ENCODE assay signal across 12 mouse cellular contexts in the genomic region with DNA sequence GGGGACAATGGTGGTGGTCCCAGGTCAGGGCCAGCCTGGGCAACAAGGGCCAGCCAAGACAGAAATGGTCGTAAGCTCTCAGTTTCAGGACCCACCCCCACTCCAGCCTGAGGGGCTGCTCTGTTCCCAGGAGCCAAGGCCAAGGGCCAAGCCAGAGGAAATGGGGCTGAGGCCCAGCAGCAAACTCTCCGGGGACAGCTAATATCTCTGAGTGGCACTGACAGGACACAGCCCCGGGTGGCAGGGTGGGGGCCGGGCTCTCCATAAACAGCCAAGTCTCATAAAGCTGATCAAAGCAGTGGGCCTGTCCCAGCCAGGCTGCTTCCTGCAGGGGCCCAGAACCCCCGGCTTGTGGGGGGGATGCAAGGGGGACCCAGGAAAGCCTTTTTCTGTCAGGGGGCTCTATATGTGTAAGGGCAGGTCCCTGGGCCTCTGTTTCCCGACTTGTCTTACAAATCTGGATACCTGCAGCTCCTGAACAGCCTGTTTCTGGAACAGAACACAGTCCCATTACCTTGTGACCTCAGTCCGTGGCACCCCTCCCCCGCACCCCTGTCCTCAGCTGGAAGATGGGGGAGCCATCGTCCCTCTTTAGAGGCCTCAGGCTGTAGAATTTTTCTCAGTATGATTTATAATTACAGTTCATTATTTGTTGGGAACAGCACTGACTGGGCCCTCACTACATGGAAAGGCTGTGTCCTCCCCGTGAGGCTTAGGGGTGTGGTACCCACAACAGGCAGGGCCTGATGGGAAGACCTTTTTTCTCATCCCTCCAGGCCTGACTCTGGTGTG. TPM values are rescaled to one million over a fixed set of nuclear protein-coding genes. Genes with fewer than 3 reads are reported as not detected.
DNase-seq lines count a peak whose midpoint lies in the region; ATAC-seq and TF ChIP-seq lines count a peak whose summit lies in the region.
"Had no signal": no experiment of that assay in that cellular context is flagged by ENCODE, and none has a peak within 500 bp of the region (broad histone marks: within the 10 kb centered on the region; RNA-seq: fewer than 3 reads in every experiment).

No protein-coding gene starts in this region.

- H3K27me3 ChIP-seq in heart, postnatal 0 days (ENCODE audit: control insufficient read depth, insufficient read depth, low read length): no peaks in the 10 kb centered on the region
- H3K27me3 ChIP-seq in midbrain, embryonic 13.5 days: no peaks in the 10 kb centered on the region
- no peaks in the 10 kb centered on the region for H3K27me3 ChIP-seq in midbrain, embryonic 16.5 days (ENCODE audit: control insufficient read depth, insufficient read depth, low read depth, low read length)
- H3K27me3 ChIP-seq in limb, embryonic 13.5 days: no peaks in the 10 kb centered on the region
- H3K27me3 ChIP-seq in stomach, postnatal 0 days (ENCODE audit: control insufficient read depth, insufficient read depth, low read length): no peaks in the 10 kb centered on the region

- H3K9ac ChIP-seq in heart, postnatal 0 days (replicated peaks; ENCODE audit: low read depth, low read length): peak overlapping the region; percentile 29; the same call in 1 of the 2 replicates
- H3K9ac ChIP-seq in midbrain, embryonic 13.5 days (replicated peaks): no peak overlapping the region; the same call in 1 of the 2 replicates
- no peak overlapping the region for H3K9ac ChIP-seq in midbrain, embryonic 16.5 days (ENCODE audit: low read depth, low read length)
- H3K9ac ChIP-seq in limb, embryonic 13.5 days: no peak overlapping the region
- H3K9ac ChIP-seq in stomach, postnatal 0 days (ENCODE audit: low read length): no peak overlapping the region

- no peaks in the 10 kb centered on the region for H3K36me3 ChIP-seq in heart, postnatal 0 days (replicated peaks; ENCODE audit: control insufficient read depth, insufficient read depth, low read length)
- no peaks in the 10 kb centered on the region for H3K36me3 ChIP-seq in midbrain, embryonic 13.5 days
- H3K36me3 ChIP-seq in midbrain, embryonic 16.5 days (ENCODE audit: control insufficient read depth, insufficient read depth, low read length): no peaks in the 10 kb centered on the region
- H3K36me3 ChIP-seq in limb, embryonic 13.5 days: no peaks in the 10 kb centered on the region
- no peaks in the 10 kb centered on the region for H3K36me3 ChIP-seq in stomach, postnatal 0 days (ENCODE audit: control insufficient read depth, insufficient read depth, low read length)

- TF ChIP-seq CTCF in heart, postnatal 0 days (IDR thresholded peaks at IDR 0.05; ENCODE audit: low read depth): no peak
- no peak for TF ChIP-seq CTCF in stomach, postnatal 0 days (IDR thresholded peaks at IDR 0.05; ENCODE audit: low read depth)

- peaks cover 10% of the 10 kb centered on the region; the same call in 1 of the 2 replicates for H3K4me1 ChIP-seq in heart, postnatal 0 days (ENCODE audit: control insufficient read depth, insufficient read depth)
- H3K4me1 ChIP-seq in midbrain, embryonic 13.5 days (replicated peaks): peaks cover 10% of the 10 kb centered on the region
- no peaks in the 10 kb centered on the region; the same call in 1 of the 2 replicates for H3K4me1 ChIP-seq in midbrain, embryonic 16.5 days (ENCODE audit: control insufficient read depth, insufficient read depth, low read length)
- peaks cover 47% of the 10 kb centered on the region for H3K4me1 ChIP-seq in limb, embryonic 13.5 days
- H3K4me1 ChIP-seq in stomach, postnatal 0 days (replicated peaks; ENCODE audit: control insufficient read depth, insufficient read depth): no peaks in the 10 kb centered on the region

- WGBS in heart, postnatal 0 days: 26% methylated on average over 10 of the region's 10 CpGs
- 52% methylated on average over 10 of the region's 10 CpGs for WGBS in midbrain, embryonic 13.5 days
- WGBS in midbrain, embryonic 16.5 days: 47% methylated on average over 10 of the region's 10 CpGs
- 10% methylated on average over 10 of the region's 10 CpGs for WGBS in limb, embryonic 13.5 days
- 27% methylated on average over 10 of the region's 10 CpGs for WGBS in stomach, postnatal 0 days

- H3K4me3 ChIP-seq in heart, postnatal 0 days (ENCODE audit: low read depth, low read length): no peak overlapping the region
- H3K4me3 ChIP-seq in midbrain, embryonic 13.5 days (replicated peaks): no peak overlapping the region
- no peak overlapping the region for H3K4me3 ChIP-seq in midbrain, embryonic 16.5 days (ENCODE audit: low read depth, low read length)
- no peak overlapping the region for H3K4me3 ChIP-seq in limb, embryonic 13.5 days
- no peak overlapping the region for H3K4me3 ChIP-seq in stomach, postnatal 0 days (ENCODE audit: low read depth, low read length)

- 0 out of 2 replicates have a peak, but pooled peaks have one; percentile 36 for ATAC-seq in heart, postnatal 0 days (ENCODE audit: insufficient read depth, low read depth)
- ATAC-seq in midbrain, embryonic 13.5 days: 0 out of 2 replicates have a peak, but pooled peaks have one; percentile 27
- no peak for ATAC-seq in midbrain, embryonic 16.5 days
- 0 out of 2 replicates have a peak, but pooled peaks have one; percentile 22 for ATAC-seq in limb, embryonic 13.5 days (ENCODE audit: low FRiP score, low read depth)
- ATAC-seq in stomach, postnatal 0 days (ENCODE audit: low FRiP score, low TSS enrichment): no peak; the same call in 1 of the 2 replicates
- ATAC-seq: activated CD4-positive, CD25-positive, alpha-beta regulatory T cell, adult 4 months had no signal

- no peaks in the 10 kb centered on the region for H3K9me3 ChIP-seq in heart, postnatal 0 days (replicated peaks; ENCODE audit: control insufficient read depth, low read length)
- no peaks in the 10 kb centered on the region for H3K9me3 ChIP-seq in midbrain, embryonic 13.5 days
- no peaks in the 10 kb centered on the region for H3K9me3 ChIP-seq in midbrain, embryonic 16.5 days (replicated peaks; ENCODE audit: control insufficient read depth, low read length, poor library complexity, severe bottlenecking)
- H3K9me3 ChIP-seq in limb, embryonic 13.5 days: no peaks in the 10 kb centered on the region
- no peaks in the 10 kb centered on the region for H3K9me3 ChIP-seq in stomach, postnatal 0 days (ENCODE audit: control insufficient read depth, low read length)

- TF ChIP-seq EP300 in heart, postnatal 0 days (IDR thresholded peaks at IDR 0.05; ENCODE audit: low read depth): no peak
- no peak for TF ChIP-seq EP300 in stomach, postnatal 0 days (optimal IDR thresholded peaks at IDR 0.05)

- no peak for DNase-seq in heart, postnatal 0 days (ENCODE audit: low spot score)
- no peak for DNase-seq in heart, postnatal 25 days (ENCODE audit: low spot score)
- no peak for DNase-seq in stomach, postnatal 0 days (ENCODE audit: low spot score)
- DNase-seq in cerebellum, adult 9-10 months: no peak
- DNase-seq in ovary, adult 18-20 months (ENCODE audit: low spot score): no peak
- DNase-seq: heart, postnatal 10 days; right cerebral cortex, postnatal 25 days; thymus, postnatal 25 days had no signal

- peak overlapping the region; percentile 26 for H3K27ac ChIP-seq in heart, postnatal 0 days (ENCODE audit: low read depth)
- H3K27ac ChIP-seq in midbrain, embryonic 13.5 days: no peak overlapping the region
- H3K27ac ChIP-seq in midbrain, embryonic 16.5 days (ENCODE audit: low read length): no peak overlapping the region
- peak overlapping the region; percentile 40 for H3K27ac ChIP-seq in limb, embryonic 13.5 days
- H3K27ac ChIP-seq in stomach, postnatal 0 days (replicated peaks): peak overlapping the region; percentile 63; the same call in 1 of the 2 replicates

- intact Hi-C loops in heart, postnatal 25 days (cut with DNase I): no loop called here

- no peak overlapping the region for H3K4me2 ChIP-seq in heart, postnatal 0 days (ENCODE audit: low read depth, low read length)
- no peak overlapping the region for H3K4me2 ChIP-seq in midbrain, embryonic 13.5 days (replicated peaks)
- H3K4me2 ChIP-seq in midbrain, embryonic 16.5 days (ENCODE audit: low read length): no peak overlapping the region
- H3K4me2 ChIP-seq in limb, embryonic 13.5 days (replicated peaks): no peak overlapping the region
- H3K4me2 ChIP-seq in stomach, postnatal 0 days (replicated peaks; ENCODE audit: low read depth): no peak overlapping the region

RNA-seq across cellular contexts. Expression of a gene that starts 45.4 kb away (rescaled TPM):
- 1.5 TPM in 1 of 2 replicates, not detected in the other for total RNA-seq in heart, postnatal 0 days (2014; rRNA removed; ENCODE audit: low replicate concordance)
- polyA plus RNA-seq in heart, postnatal 0 days (2015; fragmentation: Nextera tagmentation; extraction: Ambion mirVana): 6.0 and 7.0 TPM in 2 replicates
- total RNA-seq in heart, postnatal 25 days (2021): 1 to 10 TPM; 2.0 to 2.8 TPM
- 5.4 and 5.8 TPM in 2 replicates for polyA plus RNA-seq in midbrain, embryonic 13.5 days (2015; fragmentation: Nextera tagmentation; extraction: Ambion mirVana)
- polyA plus RNA-seq in midbrain, embryonic 16.5 days (2015; fragmentation: Nextera tagmentation; extraction: Ambion mirVana): 3.9 and 4.7 TPM in 2 replicates
- 72.6 and 76.0 TPM in 2 replicates for polyA plus RNA-seq in limb, embryonic 13.5 days (2015; fragmentation: Nextera tagmentation; extraction: Ambion mirVana)
- 6.9 and 8.3 TPM in 2 replicates for polyA plus RNA-seq in stomach, postnatal 0 days (2015; fragmentation: Nextera tagmentation; extraction: Ambion mirVana)
- polyA plus RNA-seq: activated CD4-positive, CD25-positive, alpha-beta regulatory T cell, adult 4 months had no signal

RNA-seq across cellular contexts. Expression of a gene that starts 48.5 kb away (rescaled TPM):
- total RNA-seq in heart, postnatal 0 days (2014; rRNA removed; ENCODE audit: low replicate concordance): 74.5 and 94.6 TPM in 2 replicates
- polyA plus RNA-seq in heart, postnatal 0 days (2015; fragmentation: Nextera tagmentation; extraction: Ambion mirVana): 150 and 152 TPM in 2 replicates
- total RNA-seq in heart, postnatal 25 days (2021): 100 to 1,000 TPM in 1 of 2 experiments, 10 to 100 TPM in 1; 99.3 to 105 TPM
- polyA plus RNA-seq in midbrain, embryonic 13.5 days (2015; fragmentation: Nextera tagmentation; extraction: Ambion mirVana): 298 and 301 TPM in 2 replicates
- 321 and 344 TPM in 2 replicates for polyA plus RNA-seq in midbrain, embryonic 16.5 days (2015; fragmentation: Nextera tagmentation; extraction: Ambion mirVana)
- 268 and 284 TPM in 2 replicates for polyA plus RNA-seq in limb, embryonic 13.5 days (2015; fragmentation: Nextera tagmentation; extraction: Ambion mirVana)
- 234 and 253 TPM in 2 replicates for polyA plus RNA-seq in stomach, postnatal 0 days (2015; fragmentation: Nextera tagmentation; extraction: Ambion mirVana)

Comparison
In these comparisons a context has a peak if more than half of its experiments do, and no peak if none do; other contexts are left out.
1. ATAC-seq: peak in heart, postnatal 0 days (single experiment), midbrain, embryonic 13.5 days (single experiment) and limb, embryonic 13.5 days (single experiment); none in midbrain, embryonic 16.5 days (single experiment) and stomach, postnatal 0 days (single experiment).
2. H3K27ac ChIP-seq: peak in heart, postnatal 0 days (single experiment), limb, embryonic 13.5 days (single experiment) and stomach, postnatal 0 days (single experiment); none in midbrain, embryonic 13.5 days (single experiment) and midbrain, embryonic 16.5 days (single experiment).